Mouse (Mus musculus) granulocyte monocyte progenitor cell, adult 5-6 weeks (primary cell): Measurements from ENCODE around the gene Cux2. TPM values are rescaled to one million over a fixed set of nuclear protein-coding genes. Genes with fewer than 3 reads are reported as not detected.

Source experiments
- ATAC-seq: replicated peaks from 2 replicates; pipeline ENCODE4 v1.8.0; 2016; ENCODE audit warnings: mild to moderate bottlenecking, moderate TSS enrichment, inconsistent platforms; ENCODE audit not compliant: poor library complexity, severe bottlenecking
- total RNA-seq, 2 experiments: library from RNA; stranded (forward) in 1 of 2; stranded (reverse) in 1 of 2; fragments of 200-712, 200-1000 nt in 1 of 2; fragments of >200 nt in 1 of 2; fragmentation: Nextera tagmentation in 1 of 2; gene quantifications; 2 replicates each; pipeline ENCODE4 v1.2.3; 2014 to 2017

Gene Cux2
- total RNA-seq, 2 experiments from 2014 or later, result 1.9 TPM; not detected in 1

DNA sequence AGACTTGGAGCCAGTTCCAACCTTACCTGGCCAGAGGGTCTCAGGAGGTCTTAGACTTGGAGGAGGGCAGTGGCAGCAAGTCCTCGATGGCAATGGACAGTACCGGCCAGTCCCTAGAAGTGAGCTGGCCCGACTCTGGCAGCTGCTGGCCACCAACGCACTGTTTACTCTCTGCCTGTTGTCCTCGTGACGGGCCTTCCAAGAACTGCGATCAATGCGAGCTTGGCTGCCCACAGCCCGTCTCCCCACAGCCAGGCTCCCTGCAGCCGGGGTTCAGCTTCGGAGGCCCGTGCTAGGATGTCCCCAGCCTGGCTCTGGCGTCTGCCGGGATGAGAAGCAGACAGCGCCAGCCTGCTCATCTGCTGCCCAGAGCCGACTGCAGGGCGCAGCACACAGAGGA is 30.6 kb downstream of the Cux2 start:
- ATAC-seq, result no peak

DNA sequence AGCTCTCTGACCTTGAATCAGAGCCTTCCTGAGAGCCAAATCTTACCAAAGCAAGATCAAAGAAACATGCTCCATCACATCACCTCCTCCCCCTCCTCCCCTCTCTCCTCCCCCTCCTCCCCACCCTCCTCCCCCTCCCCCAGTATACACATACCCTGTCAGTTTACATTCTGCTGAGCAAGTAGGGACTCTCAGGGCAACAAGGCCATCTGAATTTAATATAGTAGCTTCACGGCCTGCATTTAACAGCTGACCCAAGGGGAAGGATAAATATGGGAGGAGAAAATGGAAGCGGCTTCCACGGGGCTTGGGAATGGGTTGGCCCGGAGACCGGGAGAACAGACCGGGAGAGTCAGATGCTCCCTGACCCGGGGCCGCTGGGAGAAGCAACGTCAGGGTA is 32.1 kb downstream of the Cux2 start:
- ATAC-seq, result no peak

DNA sequence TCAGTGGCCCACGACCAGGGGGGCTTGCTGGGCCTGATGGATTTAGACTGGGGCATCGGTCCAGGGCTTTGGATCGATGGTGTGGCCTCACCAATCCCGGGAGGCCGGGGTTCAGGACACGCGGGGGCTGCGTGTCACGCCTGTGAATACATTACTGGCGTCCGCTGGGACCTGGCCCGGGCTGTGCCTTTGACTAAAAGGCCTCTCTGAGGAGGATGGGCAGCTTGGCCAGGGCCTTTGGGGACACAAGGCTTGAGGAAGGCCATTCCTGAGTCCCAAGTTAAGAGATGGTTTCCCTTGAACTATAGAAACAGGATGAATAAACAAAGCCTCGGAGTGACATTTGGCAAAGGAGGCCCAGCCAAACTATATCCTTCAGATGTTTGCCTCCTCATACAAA is 32.6 kb downstream of the Cux2 start:
- no peak for ATAC-seq

DNA sequence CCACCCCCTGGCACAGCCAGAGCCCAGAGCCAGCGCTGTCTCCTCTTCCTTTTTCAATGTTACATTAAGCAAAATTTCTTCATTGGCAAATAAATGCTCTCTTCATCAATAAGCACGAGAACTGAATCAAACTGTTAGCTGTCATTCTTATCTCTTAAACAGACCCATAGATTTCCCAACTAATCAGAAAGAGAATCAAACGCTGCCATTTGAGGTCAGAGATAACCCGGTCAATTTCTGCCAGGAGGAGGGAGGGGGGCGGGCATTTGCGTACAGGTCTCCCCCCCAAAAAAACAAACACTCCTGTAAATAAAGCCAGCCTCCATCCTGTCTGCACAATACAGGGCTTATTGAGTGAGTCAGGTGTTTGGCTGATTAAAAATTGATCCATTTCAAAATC is 33.2 kb downstream of the Cux2 start:
- no peak for ATAC-seq

DNA sequence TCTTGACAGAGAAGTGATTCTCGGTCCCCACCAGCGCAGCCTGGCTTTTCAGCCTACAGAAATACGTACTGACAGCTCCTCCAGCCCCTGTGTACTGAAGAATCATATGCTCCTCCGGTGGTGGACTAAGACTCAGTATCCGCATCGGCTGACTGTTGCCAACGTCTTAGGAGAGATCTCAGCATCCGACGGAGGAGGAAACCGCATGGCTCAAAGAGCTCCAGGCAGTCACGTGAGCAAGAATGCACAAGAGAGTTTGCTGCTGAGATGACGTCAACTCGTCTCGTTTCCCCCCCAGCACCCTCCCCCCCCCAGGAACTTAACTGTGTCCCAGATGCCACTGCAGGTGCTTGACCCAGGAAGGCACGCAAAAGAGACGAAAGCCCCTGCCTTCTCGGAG is 34.8 kb downstream of the Cux2 start:
- ATAC-seq, result no peak

DNA sequence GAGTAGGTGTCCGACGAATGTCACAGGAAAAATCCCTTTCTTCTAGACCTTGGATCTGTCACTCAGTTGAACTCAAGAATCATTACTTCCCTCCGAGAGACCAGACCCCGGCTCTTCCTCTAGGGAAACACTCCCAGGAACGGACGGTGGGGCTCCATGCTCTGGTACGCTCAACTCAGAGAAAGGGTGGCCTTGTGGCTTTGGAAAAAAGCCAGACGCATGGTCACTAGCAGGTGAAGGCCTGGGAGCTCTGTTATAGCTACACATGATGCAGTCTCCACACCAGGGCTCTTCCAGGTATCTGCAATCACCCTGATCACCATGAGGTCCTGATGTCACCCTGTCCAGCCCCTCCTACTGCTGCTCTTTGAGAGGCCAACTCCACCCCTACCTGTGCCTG is 35.2 kb downstream of the Cux2 start:
- no peak for ATAC-seq

DNA sequence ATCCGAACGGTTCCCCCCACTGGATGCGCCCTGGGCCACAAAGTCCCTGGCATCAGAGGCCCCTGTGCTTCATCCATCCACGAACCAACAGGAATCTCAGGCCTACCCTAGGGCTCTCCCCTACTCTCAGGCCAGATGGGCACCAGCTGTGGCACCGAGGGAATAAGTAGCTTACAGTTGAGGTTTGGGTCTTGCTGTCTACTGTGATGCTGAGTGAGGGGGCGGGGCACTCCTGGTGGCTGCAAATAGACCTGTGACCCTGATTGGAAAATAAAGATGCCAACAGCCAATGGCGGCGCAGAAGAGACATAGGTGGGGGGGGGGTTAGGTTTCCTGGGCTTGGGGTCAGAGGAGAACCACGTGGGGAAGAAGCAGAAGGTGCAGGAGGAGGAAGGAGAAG is 38.6 kb downstream of the Cux2 start:
- no peak for ATAC-seq

DNA sequence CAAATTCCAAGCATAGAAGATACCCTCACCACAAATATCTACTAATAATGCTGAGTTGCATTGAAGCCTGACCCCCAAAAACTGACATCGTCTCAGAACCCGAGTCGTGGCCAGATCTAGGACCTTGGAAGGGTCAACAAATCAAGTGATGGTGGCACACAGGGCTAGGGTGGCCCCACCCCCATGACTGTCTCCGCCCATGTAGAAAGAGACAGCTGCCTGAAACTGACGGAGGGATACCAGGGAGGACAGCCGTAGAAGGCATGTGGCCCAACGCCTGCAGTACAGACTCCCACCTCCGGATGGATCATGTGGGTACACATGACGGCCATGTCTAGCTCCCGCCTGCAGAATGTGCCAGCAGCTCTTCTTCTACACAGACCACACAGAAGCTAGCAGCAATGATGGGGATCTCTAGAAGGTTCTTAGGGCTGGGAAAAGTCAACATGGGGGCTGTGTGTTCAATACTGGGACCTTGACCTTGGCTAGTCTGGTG is 41.9 kb downstream of the Cux2 start:
- no peak for ATAC-seq

DNA sequence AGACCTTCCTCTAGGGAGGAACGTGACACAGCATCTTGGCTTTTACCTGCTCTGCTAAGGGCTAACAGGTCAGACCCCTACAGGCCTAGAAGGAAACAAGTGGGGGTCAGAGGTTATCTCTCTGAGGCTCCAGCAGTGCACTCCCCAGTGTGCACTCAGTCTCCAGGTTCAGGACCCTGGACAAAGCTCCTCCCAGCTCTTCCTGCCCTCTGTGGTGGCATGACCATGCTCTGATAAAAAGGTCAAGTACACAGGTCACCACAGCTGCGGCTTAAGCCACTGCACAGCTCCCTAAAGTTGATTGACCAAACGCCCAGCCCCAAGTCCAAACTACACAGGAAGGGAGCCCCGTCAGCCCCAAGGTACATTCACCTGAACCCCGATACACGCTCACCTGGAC is 46.4 kb downstream of the Cux2 start:
- no peak for ATAC-seq

DNA sequence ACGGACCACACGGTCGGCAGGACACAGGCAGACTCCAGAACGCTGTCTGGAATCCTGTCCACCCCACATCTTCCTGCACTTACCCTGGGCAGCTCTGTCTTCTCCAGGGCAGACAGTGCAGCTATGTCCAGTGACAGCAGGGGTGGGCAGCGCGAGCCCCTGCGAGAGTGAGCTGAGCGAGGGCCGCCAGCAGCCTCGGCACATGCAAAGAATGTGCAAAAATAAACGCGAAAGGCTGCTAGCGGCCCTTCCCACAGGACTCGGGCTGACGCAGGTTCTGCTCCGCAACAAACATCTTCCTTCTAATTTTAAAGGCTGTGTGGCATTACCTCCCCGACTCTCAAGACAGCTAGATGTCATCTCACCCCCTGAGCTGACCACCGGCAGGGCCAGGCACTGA is 47.8 kb downstream of the Cux2 start:
- ATAC-seq, result no peak

DNA sequence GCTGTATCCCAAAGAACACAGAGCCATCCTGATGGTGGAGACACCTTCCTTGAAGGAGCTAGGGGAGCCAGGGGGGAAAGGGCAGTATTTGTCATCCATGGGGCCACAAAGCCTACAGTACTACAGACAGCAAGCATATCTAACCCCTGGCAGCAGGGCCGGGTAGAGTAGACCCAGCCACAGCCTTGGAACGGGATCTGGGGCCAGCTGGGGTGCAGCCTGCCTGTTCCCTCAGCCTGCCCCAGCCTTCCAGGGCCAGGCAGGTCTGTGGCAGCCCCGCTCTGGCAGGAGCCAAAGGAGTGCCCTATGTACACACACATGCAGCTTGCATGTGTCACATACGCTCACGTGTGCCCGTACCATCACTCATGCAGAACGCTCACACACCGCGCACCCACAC is 48.6 kb downstream of the Cux2 start:
- ATAC-seq, result no peak

DNA sequence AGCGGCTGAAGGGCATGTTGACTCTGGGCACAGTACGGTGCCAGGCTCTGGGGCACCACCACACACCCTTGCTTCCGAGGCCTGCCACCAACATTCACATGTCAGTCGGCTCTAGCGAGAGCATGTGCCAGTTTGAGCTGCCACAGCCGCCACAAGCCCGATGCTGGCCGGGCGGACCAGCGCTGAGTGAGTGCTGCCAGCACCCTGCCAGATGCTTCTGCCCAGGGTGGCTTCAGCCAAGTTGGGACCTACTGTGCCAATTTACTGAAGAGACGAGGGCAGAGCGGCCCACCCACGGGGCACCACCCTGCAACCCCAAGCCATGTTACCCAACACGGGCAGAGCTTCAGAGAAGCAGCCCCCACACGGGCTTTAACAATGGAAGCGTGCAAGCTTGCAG is 49.5 kb downstream of the Cux2 start:
- ATAC-seq, result no peak

DNA sequence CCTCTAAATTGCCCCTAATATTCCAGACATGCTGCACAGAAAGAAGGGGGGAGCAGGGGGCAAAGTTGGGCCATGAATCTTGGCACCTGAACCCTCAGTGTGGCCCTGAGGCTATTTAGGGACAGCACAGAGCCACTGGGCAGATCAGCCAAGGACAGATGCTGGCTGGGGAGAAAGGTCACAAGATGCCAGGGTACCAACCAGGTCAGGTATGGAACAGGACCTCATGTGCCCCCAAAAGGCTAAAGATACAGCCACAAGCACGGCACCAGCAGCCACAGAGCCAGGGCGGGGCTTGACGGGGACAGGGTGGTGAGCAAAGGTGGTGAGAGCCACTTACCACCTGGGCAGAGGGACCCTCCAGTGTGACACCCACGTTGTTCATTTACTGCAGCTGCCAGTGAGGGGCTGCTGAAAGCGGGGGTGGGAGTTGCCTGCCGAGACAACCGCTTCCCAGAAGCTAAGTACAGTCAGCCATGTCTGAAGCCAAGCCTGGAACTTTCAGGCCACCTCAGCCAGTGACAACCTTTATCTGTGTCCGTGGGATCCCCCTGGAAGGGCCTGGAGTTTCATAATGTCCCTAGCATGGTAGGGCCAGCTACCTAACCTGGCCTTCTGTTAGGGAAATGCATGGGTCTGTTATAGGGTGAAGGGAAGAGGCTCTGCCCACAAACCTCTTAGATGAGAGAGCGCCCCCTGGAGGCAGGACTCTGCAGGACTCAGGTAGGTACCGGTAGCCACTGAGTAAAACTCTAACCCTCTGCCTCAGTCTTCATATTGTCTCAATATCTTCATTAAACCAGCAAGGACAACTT is 50.7 kb downstream of the Cux2 start:
- peak; percentile 34 for ATAC-seq

DNA sequence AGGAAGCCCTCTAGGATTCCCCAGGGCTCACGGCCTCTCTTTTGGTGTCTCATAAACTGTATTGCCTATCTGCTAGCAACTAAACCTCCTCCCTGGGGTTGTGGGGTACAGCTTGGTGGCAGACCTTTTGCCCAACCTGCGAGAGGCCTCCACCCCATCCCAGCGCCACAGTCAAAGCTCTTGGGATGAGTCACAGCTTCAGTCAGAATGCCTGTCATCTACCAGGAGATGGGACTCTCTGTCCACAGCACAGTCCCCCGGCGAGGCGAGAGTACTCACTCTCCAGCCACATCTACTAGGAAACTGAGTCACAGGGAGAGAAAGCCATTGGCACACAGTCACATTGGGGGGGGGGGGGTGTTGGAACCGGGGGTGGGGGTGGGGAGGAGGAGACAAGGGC is 51.6 kb downstream of the Cux2 start:
- ATAC-seq, result no peak

DNA sequence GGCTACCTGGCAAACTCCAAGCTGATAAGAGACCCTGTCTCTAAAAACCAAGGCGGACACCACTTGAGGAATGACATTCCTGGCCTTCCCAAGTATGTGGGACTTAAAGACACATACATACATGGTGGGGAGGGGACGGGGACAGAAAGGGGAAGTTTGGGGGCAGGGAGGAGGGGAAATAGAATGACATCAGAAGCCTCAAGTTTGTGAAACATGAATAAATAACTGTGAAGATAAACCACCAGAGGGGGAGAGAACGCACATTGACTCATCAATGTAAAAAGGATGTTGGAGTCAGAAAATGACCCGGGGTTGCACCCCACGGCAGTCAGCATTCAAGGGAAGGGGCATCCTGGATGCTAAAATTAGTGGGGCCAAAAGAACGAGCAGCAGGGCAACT is 53.2 kb downstream of the Cux2 start:
- ATAC-seq, result peak; percentile 61

DNA sequence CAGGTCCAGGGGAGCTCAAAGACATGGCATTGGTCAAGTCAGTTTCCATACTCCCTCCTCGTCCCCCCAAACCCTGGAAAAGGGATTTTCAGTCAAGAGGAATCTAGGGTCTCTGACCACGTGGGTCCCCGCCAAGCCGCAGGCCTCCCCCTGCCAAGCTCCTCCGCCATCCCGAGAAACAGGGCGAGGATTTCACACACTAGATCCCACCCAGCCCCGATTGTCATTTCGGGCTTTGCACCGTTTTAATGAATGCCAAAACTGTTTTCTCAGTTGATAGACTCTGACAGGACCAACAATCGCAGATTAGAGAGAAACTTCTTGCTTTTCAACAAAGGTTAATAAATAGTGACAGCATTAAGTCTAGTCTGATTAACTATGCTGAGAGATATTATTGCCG is 55.1 kb downstream of the Cux2 start:
- no peak for ATAC-seq

DNA sequence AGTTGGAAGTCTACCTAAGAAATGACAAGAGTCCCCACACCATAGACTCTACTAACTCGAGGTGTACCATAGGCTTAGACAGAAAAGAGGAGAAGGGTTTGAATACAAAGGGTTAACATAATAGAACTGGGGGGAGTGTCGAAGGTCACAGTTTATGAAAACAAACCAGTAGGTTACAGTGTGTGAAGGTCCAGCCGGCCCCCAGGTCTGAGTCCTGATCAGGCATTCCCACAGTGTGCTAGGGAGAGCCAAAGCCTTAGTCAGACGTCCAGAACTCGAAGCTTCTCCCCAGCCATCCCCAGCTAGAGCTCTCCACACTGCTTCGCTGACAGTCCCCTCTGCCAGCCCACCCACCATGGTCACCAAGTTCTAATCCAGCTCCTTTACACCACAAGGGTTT is 58.0 kb downstream of the Cux2 start:
- no peak for ATAC-seq

DNA sequence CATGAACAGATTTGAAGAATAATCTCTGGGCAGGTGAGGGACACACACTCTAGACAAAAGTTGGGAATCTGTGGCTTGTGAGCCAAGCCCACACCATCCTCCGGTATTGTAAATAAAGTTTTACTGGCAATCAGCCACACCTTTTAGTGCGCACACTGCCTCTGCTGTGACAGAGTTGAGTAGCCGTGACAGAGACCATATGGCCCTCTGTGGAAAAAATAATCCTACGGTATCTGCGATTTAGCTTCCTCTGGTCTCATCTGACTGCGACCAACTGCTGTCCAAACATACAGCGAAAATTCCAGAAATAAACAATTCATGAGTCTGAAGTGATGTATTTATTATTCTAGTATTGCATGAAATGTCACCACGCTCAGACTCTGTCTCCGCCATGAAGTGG is 64.0 kb downstream of the Cux2 start:
- ATAC-seq, result no peak

DNA sequence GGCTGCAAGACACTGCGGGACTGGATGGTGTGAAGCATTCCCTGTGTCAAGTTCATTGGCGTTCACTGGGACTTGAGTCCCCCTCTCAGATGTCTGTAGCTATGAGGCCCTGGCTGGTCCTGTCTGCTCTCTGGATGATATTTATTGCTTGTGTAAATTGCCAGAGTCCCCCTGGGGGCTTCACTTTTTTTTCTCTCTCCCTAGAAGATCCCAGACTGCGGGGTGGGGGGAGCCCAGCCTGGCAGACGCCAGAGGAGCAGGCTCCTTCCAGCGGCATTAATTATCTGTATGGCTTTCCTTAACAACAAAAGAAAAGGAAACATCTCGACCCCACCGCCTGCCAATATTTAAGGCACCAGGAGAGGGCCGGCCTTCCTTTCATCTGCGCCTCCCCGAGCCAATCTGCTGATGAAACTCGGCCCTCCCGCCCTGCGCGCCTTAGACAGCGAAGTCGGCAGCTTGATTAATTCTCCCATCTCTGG is 68.2 kb downstream of the Cux2 start:
- ATAC-seq, result no peak

DNA sequence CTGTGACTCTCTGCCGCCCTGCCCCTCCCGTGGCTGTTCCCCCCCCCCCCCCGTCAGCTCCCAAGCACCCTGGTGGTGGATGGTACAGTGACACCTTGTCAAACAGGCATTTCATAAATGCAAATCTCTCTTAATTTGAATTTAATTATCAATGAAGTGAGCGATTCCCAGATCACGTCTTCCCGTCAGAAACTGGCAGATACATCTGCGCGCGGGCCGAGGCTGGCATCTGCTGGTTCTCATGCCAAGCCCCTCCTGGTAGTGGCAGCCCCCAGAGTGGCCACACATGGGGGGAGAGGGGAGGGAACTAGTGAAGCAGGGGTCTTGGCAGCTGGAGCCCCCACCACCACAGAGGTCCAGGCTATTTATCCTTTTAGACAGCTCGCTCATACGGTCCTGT is 73.6 kb downstream of the Cux2 start:
- ATAC-seq, result no peak

DNA sequence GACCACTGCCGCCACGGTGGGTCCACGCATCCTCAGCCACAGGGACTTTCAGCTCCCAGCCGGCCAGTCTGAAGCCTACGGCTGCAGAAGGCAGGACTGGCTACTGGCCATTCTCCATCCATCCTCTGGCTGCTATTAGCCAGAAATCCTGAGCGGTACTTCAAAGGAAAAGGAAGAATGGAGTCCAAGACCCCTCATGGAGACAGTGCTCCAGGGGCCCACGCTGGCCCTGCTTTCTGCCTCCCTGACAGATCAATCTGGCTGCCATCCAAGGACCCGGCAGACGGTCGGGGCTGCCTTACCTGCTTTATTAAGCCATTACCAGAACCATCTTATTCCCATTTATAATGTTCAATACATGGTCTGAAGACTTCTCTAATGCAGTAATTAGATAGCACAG is 76.4 kb downstream of the Cux2 start:
- ATAC-seq, result no peak

DNA sequence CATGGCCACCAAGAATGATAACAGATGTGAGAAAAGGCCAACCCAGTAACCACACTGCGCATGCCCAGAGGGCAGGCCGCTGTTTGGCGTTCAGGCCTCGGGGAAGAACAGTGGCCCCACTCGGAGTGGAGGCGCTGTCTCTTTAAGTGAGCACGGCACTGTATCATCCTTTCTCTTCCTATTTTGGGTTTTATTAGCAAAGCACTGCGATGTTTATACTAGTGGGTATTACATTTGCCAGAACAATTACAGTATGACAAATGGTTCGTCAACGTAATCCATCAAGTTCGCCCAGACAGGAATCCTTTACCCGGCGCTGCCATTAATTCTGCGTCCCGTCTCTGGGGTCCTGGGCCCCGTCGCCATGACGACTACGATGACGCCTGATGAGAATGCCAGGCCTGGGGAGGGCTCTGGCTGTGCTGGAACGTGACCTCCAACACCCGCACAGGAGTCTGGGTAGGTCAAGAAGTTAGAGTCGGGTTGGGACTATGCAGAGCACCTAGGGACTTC is 77.2 kb downstream of the Cux2 start:
- no peak for ATAC-seq
